8 mouse cellular contexts compared by ENCODE assay signal in genomic region chr3:96238954-96239793, GRCm38 (mm10). TPM values are rescaled to one million over a fixed set of nuclear protein-coding genes. Genes with fewer than 3 reads are reported as not detected.
DNase-seq lines count a peak whose midpoint lies in the region; ATAC-seq and TF ChIP-seq lines count a peak whose summit lies in the region.
"Not testable (repeated sequence)": the region's sequence is repeated elsewhere in the genome, so short reads cannot be mapped to it uniquely, and the experiment has no call there.

TSS of gene Hist2h3c2 (minus strand) at chr3:96239127.

- peak within 1 kb of the TSS; percentile 74 for H3K4me2 ChIP-seq in liver, embryonic 16.5 days (ENCODE audit: low read depth, low read length)
- H3K4me2 ChIP-seq in myocyte (ENCODE audit: low read depth) = peak within 1 kb of the TSS; percentile 85
- H3K4me2 ChIP-seq in stomach, embryonic 15.5 days = peak within 1 kb of the TSS; percentile 54

- peak within 1 kb of the TSS; percentile 84 for H3K9ac ChIP-seq in liver, embryonic 16.5 days (ENCODE audit: low read depth, low read length)
- H3K9ac ChIP-seq in stomach, embryonic 15.5 days = peak within 1 kb of the TSS; percentile 52

- H3K9me3 ChIP-seq in liver, embryonic 16.5 days (replicated peaks; ENCODE audit: control insufficient read depth, low read length); stomach, embryonic 15.5 days: not testable (repeated sequence)

- CTCF ChIA-PET in Patski (lab: Charles Lee) = interaction anchor here (2.0 kb wide), 1 partner anchor 12 kb away, joined by 10 read pairs; no protein-coding TSS in a partner anchor

- in situ Hi-C loops in Patski (cut with MboI; ENCODE audit: low pct_unique_long_range_greater_than_20kb) = not testable (repeated sequence)

- intact Hi-C loops in gastrocnemius, adult 2 months (cut with DNase I) = not testable (repeated sequence)

- H3K79me2 ChIP-seq in myocyte (ENCODE audit: control insufficient read depth, insufficient read depth) = not testable (repeated sequence)

- DNase-seq in Patski (ENCODE audit: low read depth, low spot score) = not testable (repeated sequence)
- DNase-seq in cerebellum, postnatal 25 days = peak; percentile 48 to 65
- peak; percentile 64 for DNase-seq in gastrocnemius, adult 2 months
- peak; percentile 42 to 73 for DNase-seq in kidney, postnatal 4 days

- H3K4me3 ChIP-seq in gastrocnemius, adult 2 months = peak within 1 kb of the TSS; percentile 71
- H3K4me3 ChIP-seq in liver, embryonic 16.5 days (ENCODE audit: low read depth, low read length) = peak within 1 kb of the TSS; percentile 69
- peak within 1 kb of the TSS; percentile 31 for H3K4me3 ChIP-seq in myocyte
- H3K4me3 ChIP-seq in stomach, embryonic 15.5 days (replicated peaks) = peak within 1 kb of the TSS; percentile 44

- not testable (repeated sequence) for H3K36me3 ChIP-seq in liver, embryonic 16.5 days (ENCODE audit: control insufficient read depth, insufficient read depth); myocyte (ENCODE audit: control insufficient read depth, insufficient read depth); stomach, embryonic 15.5 days

- peak; percentile 83 for ATAC-seq in Patski
- ATAC-seq in hematopoietic stem cell, adult 5-6 weeks (replicated peaks in 1 of 2; ENCODE audit: insufficient read depth in 1 of 2, low FRiP score in 2 of 2, low TSS enrichment in 1 of 2, low read depth in 1 of 2, poor library complexity in 2 of 2, severe bottlenecking in 2 of 2) = peak; percentile 74 to 80
- ATAC-seq in liver, embryonic 16.5 days (ENCODE audit: low read depth) = peak; percentile 77
- ATAC-seq in stomach, embryonic 15.5 days (ENCODE audit: insufficient read depth, low FRiP score, low read depth) = peak; percentile 91

- H3K4me1 ChIP-seq in liver, embryonic 16.5 days (ENCODE audit: control insufficient read depth, low read depth, low read length) = peaks cover 40% of the 10 kb centered on the region
- peaks cover 18% of the 10 kb centered on the region for H3K4me1 ChIP-seq in stomach, embryonic 15.5 days

- POLR2A ChIA-PET in Patski (lab: Charles Lee) = interaction anchor here (1.9 kb wide), 1 partner anchor 10 kb away, joined by 6 read pairs; no protein-coding TSS in a partner anchor

- TF ChIP-seq POLR2A in myocyte (IDR thresholded peaks at IDR 0.05; ENCODE audit: insufficient read length, low read depth) = peak; percentile 44

- H3K27me3 ChIP-seq in Patski; liver, embryonic 16.5 days (ENCODE audit: control insufficient read depth, insufficient read depth, low read depth, low read length); myocyte (ENCODE audit: control insufficient read depth, insufficient read depth, insufficient read length); stomach, embryonic 15.5 days (replicated peaks): not testable (repeated sequence)

- TF ChIP-seq CTCF in Patski (IDR thresholded peaks at IDR 0.05); gastrocnemius, adult 2 months (IDR thresholded peaks at IDR 0.05): not testable (repeated sequence)

- H3K27ac ChIP-seq in gastrocnemius, adult 2 months = peak within 1 kb of the TSS; percentile 92
- peak within 1 kb of the TSS; percentile 92 for H3K27ac ChIP-seq in liver, embryonic 16.5 days (ENCODE audit: low read length)
- H3K27ac ChIP-seq in stomach, embryonic 15.5 days = peak within 1 kb of the TSS; percentile 76

- not testable (repeated sequence) for H3ac ChIP-seq in myocyte (ENCODE audit: control insufficient read depth, insufficient read length)

- 0% methylated on average over 10 of the region's 68 CpGs for WGBS in liver, embryonic 16.5 days (ENCODE audit: insufficient replicate concordance)
- 0% methylated on average over 28 of the region's 68 CpGs for WGBS in stomach, embryonic 15.5 days

TF ChIP-seq in myocyte, 11 proteins besides CTCF, POLR2A, EP300 and RAD21:
- peak; percentile 51 for TF ChIP-seq POLR2AphosphoS2 (IDR thresholded peaks at IDR 0.05; ENCODE audit: insufficient read length, low read depth)

RNA-seq across cellular contexts. Expression of gene Hist2h3c2, which starts in this region (rescaled TPM):
- polyA plus RNA-seq in Patski (2021) (3.7 TPM), myocyte (2012; fragmentation: generic; extraction: Trizol) (22.7 TPM)
- total RNA-seq in gastrocnemius, adult 2 months (2021) = 1 to 10 TPM; 5.4 to 5.6 TPM
- total RNA-seq in hematopoietic stem cell, adult 5-6 weeks (2017) = 51.2 and 125 TPM in 2 replicates
- polyA plus RNA-seq in liver, embryonic 16.5 days (2015; fragmentation: Nextera tagmentation; extraction: Ambion mirVana) = 9.2 and 9.8 TPM in 2 replicates
- 5.6 and 8.7 TPM in 2 replicates for polyA plus RNA-seq in stomach, embryonic 15.5 days (2015; fragmentation: Nextera tagmentation; extraction: Ambion mirVana)
